Mouse (Mus musculus) stomach, postnatal 0 days (tissue): Measurements from ENCODE around the gene Zkscan2. TPM values are rescaled to one million over a fixed set of nuclear protein-coding genes. Genes with fewer than 3 reads are reported as not detected.

Source experiments
- ATAC-seq: fragments of 200-750 bp; cut with Nextera tagmentation; 2 replicates; pipeline ENCODE4 v1.8.0; 2017; ENCODE audit not compliant: low FRiP score, low TSS enrichment
- DNase-seq: peaks from one replicate; pipeline ENCODE4 v3.0.0-alpha.2; 2016; ENCODE audit warnings: low spot score
- H3K27ac ChIP-seq: fragments of 300-500 bp; sonication (generic); replicated peaks from 2 replicates; pipeline ENCODE4 v1.5.1; 2014; ENCODE audit warnings: mild to moderate bottlenecking, control low read depth
- H3K27me3 ChIP-seq: fragments of 300-500 bp; sonication (generic); 2 replicates; pipeline ENCODE4 v1.6.1; 2014; ENCODE audit warnings: low read length; ENCODE audit not compliant: control insufficient read depth, insufficient read depth
- H3K36me3 ChIP-seq: fragments of 300-500 bp; sonication (generic); 2 replicates; pipeline ENCODE4 v1.6.1; 2014; ENCODE audit warnings: low read length, mixed read lengths; ENCODE audit not compliant: control insufficient read depth, insufficient read depth
- H3K4me1 ChIP-seq: fragments of 300-500 bp; sonication (generic); replicated peaks from 2 replicates; pipeline ENCODE4 v1.6.1; 2014; ENCODE audit warnings: antibody characterized with exemption; ENCODE audit not compliant: control insufficient read depth, insufficient read depth
- H3K4me2 ChIP-seq: fragments of 300-500 bp; sonication (generic); replicated peaks from 2 replicates; pipeline ENCODE4 v1.6.1; 2014; ENCODE audit warnings: low read depth, mild to moderate bottlenecking, control low read depth, moderate library complexity
- H3K4me3 ChIP-seq: fragments of 300-500 bp; sonication (generic); 2 replicates; pipeline ENCODE4 v1.5.1; 2014; ENCODE audit warnings: low read depth, low read length, control low read depth
- H3K9ac ChIP-seq: fragments of 300-500 bp; sonication (generic); 2 replicates; pipeline ENCODE4 v1.6.1; 2014; ENCODE audit warnings: mild to moderate bottlenecking, low read length, control low read depth, mixed read lengths
- H3K9me3 ChIP-seq: fragments of 300-500 bp; sonication (generic); 2 replicates; pipeline ENCODE4 v1.6.1; 2016; ENCODE audit warnings: low read length; ENCODE audit not compliant: control insufficient read depth
- CTCF ChIP-seq: IDR thresholded peaks from 2 replicates; pipeline ENCODE4 v1.5.1; 2016; ENCODE audit warnings: antibody characterized with exemption, low read depth, mild to moderate bottlenecking, moderate library complexity
- EP300 ChIP-seq: optimal IDR thresholded peaks from 2 replicates; pipeline ENCODE3; 2016; ENCODE audit warnings: antibody characterized with exemption
- WGBS: fragments of 180-500 bp; shearing (Covaris S2); extraction: QIAGEN DNeasy Blood & Tissue Kit; methylation state at CpG from one replicate; pipeline ENCODE4 v1.1.7; 2014; 5-methylcytosine and 5-hydroxymethylcytosine counted together
- polyA plus RNA-seq: library from polyadenylated mRNA; unstranded; fragments of >200 nt; fragmentation: Nextera tagmentation; extraction: Ambion mirVana; gene quantifications from 2 replicates; pipeline ENCODE4 v1.2.1, GENCODE M21; 2015

Zkscan2 gene
- polyA plus RNA-seq, 1 experiment from 2014 or later: 0.28 TPM

- no peak for DNase-seq
- no peak for TF ChIP-seq EP300
- no peak for TF ChIP-seq CTCF
- ATAC-seq: no peak
- H3K4me3 ChIP-seq: no peak overlapping the region
- no peaks in the 10 kb centered on the region for H3K4me1 ChIP-seq
- H3K9me3 ChIP-seq: no peaks in the 10 kb centered on the region
- H3K27ac ChIP-seq: no peak overlapping the region
- WGBS: 88% methylated on average over 4 of the region's 4 CpGs
- no peaks in the 10 kb centered on the region for H3K36me3 ChIP-seq
- no peaks in the 10 kb centered on the region for H3K27me3 ChIP-seq
- H3K4me2 ChIP-seq: no peak overlapping the region
- H3K9ac ChIP-seq: no peak overlapping the region
These were observed 38.9 kb downstream of the Zkscan2 start for GRCm38 (mm10) chr7:123461316-123461715.

- H3K9me3 ChIP-seq: no peaks in the 10 kb centered on the region
- WGBS: 85% methylated on average over 4 of the region's 4 CpGs
- no peak for DNase-seq
- H3K36me3 ChIP-seq: no peaks in the 10 kb centered on the region
- no peaks in the 10 kb centered on the region for H3K27me3 ChIP-seq
- no peak overlapping the region for H3K4me3 ChIP-seq
- no peak overlapping the region for H3K9ac ChIP-seq
- no peak for ATAC-seq
- no peak overlapping the region for H3K4me2 ChIP-seq
- H3K27ac ChIP-seq: no peak overlapping the region
- TF ChIP-seq CTCF (no peak), EP300 (no peak)
- H3K4me1 ChIP-seq: no peaks in the 10 kb centered on the region
These were observed 41.0 kb downstream of the Zkscan2 start for GRCm38 (mm10) chr7:123459247-123459646.

GRCm38 (mm10) chr7:123458309-123458708, 41.9 kb downstream of the Zkscan2 start:
- no peak for DNase-seq
- Histone ChIP-seq H3K9me3 (no peaks in the 10 kb centered on the region), H3K36me3 (no peaks in the 10 kb centered on the region), H3K4me3 (no peak overlapping the region), H3K4me2 (no peak overlapping the region), H3K9ac (no peak overlapping the region), H3K27me3 (no peaks in the 10 kb centered on the region), H3K27ac (no peak overlapping the region), H3K4me1 (no peaks in the 10 kb centered on the region)
- TF ChIP-seq EP300 (no peak), CTCF (no peak)
- 90% methylated on average over 4 of the region's 4 CpGs for WGBS
- no peak for ATAC-seq

- H3K9ac ChIP-seq: no peak overlapping the region
- no peaks in the 10 kb centered on the region for H3K27me3 ChIP-seq
- no peak overlapping the region for H3K4me3 ChIP-seq
- no peak for TF ChIP-seq CTCF
- TF ChIP-seq EP300: no peak
- H3K27ac ChIP-seq: no peak overlapping the region
- no peaks in the 10 kb centered on the region for H3K36me3 ChIP-seq
- WGBS: 88% methylated on average over 3 of the region's 3 CpGs
- ATAC-seq (no peak), DNase-seq (no peak)
- H3K9me3 ChIP-seq: no peaks in the 10 kb centered on the region
- no peak overlapping the region for H3K4me2 ChIP-seq
- H3K4me1 ChIP-seq: no peaks in the 10 kb centered on the region
These were observed 45.2 kb downstream of the Zkscan2 start for GRCm38 (mm10) chr7:123455088-123455487.

- ATAC-seq: no peak
- H3K9me3 ChIP-seq: no peaks in the 10 kb centered on the region
- H3K4me2 ChIP-seq: no peak overlapping the region
- no peak for TF ChIP-seq CTCF
- no peak for TF ChIP-seq EP300
- H3K36me3 ChIP-seq: no peaks in the 10 kb centered on the region
- H3K27ac ChIP-seq: no peak overlapping the region
- no peak for DNase-seq
- no peaks in the 10 kb centered on the region for H3K4me1 ChIP-seq
- H3K4me3 ChIP-seq: no peak overlapping the region
- no peak overlapping the region for H3K9ac ChIP-seq
- H3K27me3 ChIP-seq: no peaks in the 10 kb centered on the region
- 68% methylated on average over 8 of the region's 8 CpGs for WGBS
These were observed 47.2 kb downstream of the Zkscan2 start for GRCm38 (mm10) chr7:123453066-123453465.

- no peak overlapping the region for H3K27ac ChIP-seq
- H3K4me3 ChIP-seq: no peak overlapping the region
- H3K4me2 ChIP-seq: no peak overlapping the region
- DNase-seq: no peak
- H3K4me1 ChIP-seq: no peaks in the 10 kb centered on the region
- no peaks in the 10 kb centered on the region for H3K9me3 ChIP-seq
- H3K36me3 ChIP-seq: no peaks in the 10 kb centered on the region
- no peak for ATAC-seq
- no peak overlapping the region for H3K9ac ChIP-seq
- 44% methylated on average over 6 of the region's 6 CpGs for WGBS
- no peak for TF ChIP-seq CTCF
- no peak for TF ChIP-seq EP300
- no peaks in the 10 kb centered on the region for H3K27me3 ChIP-seq
These were observed 47.7 kb downstream of the Zkscan2 start for GRCm38 (mm10) chr7:123452551-123452950.

- Histone ChIP-seq H3K4me2 (no peak overlapping the region), H3K9me3 (no peaks in the 10 kb centered on the region), H3K4me3 (no peak overlapping the region), H3K36me3 (no peaks in the 10 kb centered on the region), H3K27me3 (no peaks in the 10 kb centered on the region), H3K9ac (no peak overlapping the region), H3K27ac (no peak overlapping the region), H3K4me1 (no peaks in the 10 kb centered on the region)
- ATAC-seq: no peak
- no peak for DNase-seq
- no peak for TF ChIP-seq EP300
- no peak for TF ChIP-seq CTCF
- WGBS: 90% methylated on average over 2 of the region's 2 CpGs
These were observed 49.7 kb downstream of the Zkscan2 start for GRCm38 (mm10) chr7:123450515-123450914.
